Mouse (Mus musculus) lung, embryonic 14.5 days (tissue): ENCODE data around the gene Tfpt. TPM values are rescaled to one million over a fixed set of nuclear protein-coding genes. Genes with fewer than 3 reads are reported as not detected.
"Not testable (repeated sequence)": the region's sequence is repeated elsewhere in the genome, so short reads cannot be mapped to it uniquely, and the experiment has no call there.

Source experiments
- ATAC-seq: fragments of 200-750 bp; cut with Nextera tagmentation; 2 replicates; pipeline ENCODE4 v1.8.0; 2017; ENCODE audit warnings: mild to moderate bottlenecking, moderate TSS enrichment, moderate library complexity; ENCODE audit not compliant: insufficient read depth
- DNase-seq: peaks from one replicate; pipeline ENCODE4 v3.0.0-alpha.2; 2015
- H3K27ac ChIP-seq: fragments of 300-500 bp; sonication (generic); 2 replicates; pipeline ENCODE4 v1.5.1; 2014; ENCODE audit warnings: low read depth, mild to moderate bottlenecking, moderate library complexity
- H3K27me3 ChIP-seq: fragments of 300-500 bp; sonication (generic); 2 replicates; pipeline ENCODE4 v1.6.1; 2014; ENCODE audit warnings: low read length, control low read depth; ENCODE audit not compliant: insufficient read depth
- H3K36me3 ChIP-seq: fragments of 300-500 bp; sonication (generic); 2 replicates; pipeline ENCODE4 v1.6.1; 2014; ENCODE audit warnings: control low read depth; ENCODE audit not compliant: insufficient read depth
- H3K4me1 ChIP-seq: fragments of 300-500 bp; sonication (generic); 2 replicates; pipeline ENCODE4 v1.6.1; 2014; ENCODE audit warnings: antibody characterized with exemption, control low read depth; ENCODE audit not compliant: insufficient read depth
- H3K4me2 ChIP-seq: fragments of 300-500 bp; sonication (generic); 2 replicates; pipeline ENCODE4 v1.6.1; 2014; ENCODE audit warnings: mild to moderate bottlenecking
- H3K4me3 ChIP-seq: fragments of 300-500 bp; sonication (generic); 2 replicates; pipeline ENCODE4 v1.5.1; 2014; ENCODE audit warnings: low read depth, low read length
- H3K9ac ChIP-seq: fragments of 300-500 bp; sonication (generic); 2 replicates; pipeline ENCODE4 v1.6.1; 2014
- H3K9me3 ChIP-seq: fragments of 300-500 bp; sonication (generic); 2 replicates; pipeline ENCODE4 v1.6.1; 2016; ENCODE audit warnings: low read depth, low read length, control low read depth
- CTCF ChIP-seq: IDR thresholded peaks from 2 replicates; pipeline ENCODE4 v1.5.1; 2016; ENCODE audit warnings: antibody characterized with exemption, low read depth
- WGBS: fragments of 180-500 bp; shearing (Covaris S2); extraction: QIAGEN DNeasy Blood & Tissue Kit; methylation state at CpG from one replicate; pipeline ENCODE4 v1.1.7; 2014; 5-methylcytosine and 5-hydroxymethylcytosine counted together
- polyA plus RNA-seq: library from polyadenylated mRNA; unstranded; fragments of >200 nt; fragmentation: Nextera tagmentation; extraction: Ambion mirVana; gene quantifications from 2 replicates; pipeline ENCODE4 v1.2.1, GENCODE M21; 2014

Tfpt gene
- polyA plus RNA-seq, 1 experiment from 2014 or later: 27.2 TPM

- Histone ChIP-seq H3K4me1 (no peaks in the 10 kb centered on the region), H3K9ac (no peak overlapping the region), H3K36me3 (no peaks in the 10 kb centered on the region), H3K27ac (no peak overlapping the region), H3K27me3 (no peaks in the 10 kb centered on the region), H3K9me3 (no peaks in the 10 kb centered on the region), H3K4me3 (no peak overlapping the region), H3K4me2 (no peak overlapping the region)
- 87% methylated on average over 3 of the region's 3 CpGs for WGBS
- DNase-seq (no peak), ATAC-seq (no peak)
- no peak for TF ChIP-seq CTCF
These were observed 21.1 kb downstream of the Tfpt start for GRCm38 (mm10) chr7:3608668-3609067.

DNA sequence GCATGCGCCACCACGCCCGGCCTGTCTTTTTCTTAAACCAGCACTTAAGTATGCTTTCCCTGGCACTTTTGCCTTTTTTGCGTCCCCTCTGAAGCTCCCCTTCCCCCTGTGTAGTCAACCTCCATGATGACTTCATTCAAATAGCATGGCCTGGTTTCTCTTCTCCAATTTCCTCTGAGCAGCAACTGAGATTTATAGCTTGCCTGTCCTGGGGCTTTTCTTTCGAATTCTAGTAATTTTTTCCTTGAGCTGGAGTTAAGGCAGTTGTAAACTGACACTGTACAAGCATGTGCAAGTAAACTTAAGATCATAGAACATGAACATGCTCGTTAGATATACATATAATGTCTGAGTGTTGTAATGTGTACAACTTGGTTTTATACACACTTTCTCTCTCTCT, 22.3 kb downstream of the Tfpt start:
- no peak overlapping the region for H3K4me2 ChIP-seq
- no peaks in the 10 kb centered on the region for H3K4me1 ChIP-seq
- H3K9ac ChIP-seq: no peak overlapping the region
- H3K27ac ChIP-seq: no peak overlapping the region
- no peaks in the 10 kb centered on the region for H3K36me3 ChIP-seq
- H3K27me3 ChIP-seq: no peaks in the 10 kb centered on the region
- no peak overlapping the region for H3K4me3 ChIP-seq
- WGBS: 75% methylated on average over 6 of the region's 6 CpGs
- no peak for DNase-seq
- no peak for TF ChIP-seq CTCF
- no peaks in the 10 kb centered on the region for H3K9me3 ChIP-seq
- ATAC-seq: no peak

- Histone ChIP-seq H3K27me3 (no peaks in the 10 kb centered on the region), H3K27ac (no peak overlapping the region), H3K4me2 (no peak overlapping the region), H3K9me3 (no peaks in the 10 kb centered on the region), H3K36me3 (no peaks in the 10 kb centered on the region), H3K4me1 (no peaks in the 10 kb centered on the region), H3K9ac (no peak overlapping the region), H3K4me3 (no peak overlapping the region)
- peak; percentile 42 for DNase-seq
- peak; percentile 68; the same call in 1 of the 2 replicates for ATAC-seq
- TF ChIP-seq CTCF: peak; percentile 56
- WGBS: 17% methylated on average over 2 of the region's 2 CpGs
These were observed 22.9 kb downstream of the Tfpt start for GRCm38 (mm10) chr7:3606798-3607197.

GRCm38 (mm10) chr7:3601119-3601518, 28.6 kb downstream of the Tfpt start:
- H3K4me2 ChIP-seq: no peak overlapping the region
- WGBS: 12% methylated on average over 4 of the region's 4 CpGs
- H3K4me1 ChIP-seq: no peaks in the 10 kb centered on the region
- H3K27ac ChIP-seq: no peak overlapping the region
- ATAC-seq: peak; percentile 31; the same call in 1 of the 2 replicates
- no peak overlapping the region for H3K4me3 ChIP-seq
- no peaks in the 10 kb centered on the region for H3K9me3 ChIP-seq
- TF ChIP-seq CTCF: peak; percentile 83
- H3K9ac ChIP-seq: no peak overlapping the region
- H3K27me3 ChIP-seq: no peaks in the 10 kb centered on the region
- H3K36me3 ChIP-seq: no peaks in the 10 kb centered on the region
- peak; percentile 93 for DNase-seq

DNA sequence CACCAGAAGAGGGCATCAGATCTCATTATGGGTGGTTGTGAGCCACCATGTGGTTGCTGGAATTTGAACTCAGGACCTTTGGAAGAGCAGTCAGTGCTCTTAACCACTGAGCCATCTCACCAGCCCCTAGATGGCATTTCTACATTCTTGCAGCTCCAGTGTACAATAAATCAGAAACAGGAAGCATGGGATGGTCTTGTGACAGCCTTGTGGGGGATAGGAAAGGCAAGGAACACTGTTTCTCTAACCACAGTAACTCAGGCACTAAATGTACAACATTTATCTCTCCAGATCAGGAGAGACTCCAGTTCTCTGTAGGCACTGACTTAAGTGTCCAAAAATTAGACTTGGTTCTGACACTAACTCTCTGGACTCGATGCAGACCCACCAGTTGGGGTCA, 32.0 kb downstream of the Tfpt start:
- WGBS: 61% methylated on average over 1 of the region's 1 CpGs

DNA sequence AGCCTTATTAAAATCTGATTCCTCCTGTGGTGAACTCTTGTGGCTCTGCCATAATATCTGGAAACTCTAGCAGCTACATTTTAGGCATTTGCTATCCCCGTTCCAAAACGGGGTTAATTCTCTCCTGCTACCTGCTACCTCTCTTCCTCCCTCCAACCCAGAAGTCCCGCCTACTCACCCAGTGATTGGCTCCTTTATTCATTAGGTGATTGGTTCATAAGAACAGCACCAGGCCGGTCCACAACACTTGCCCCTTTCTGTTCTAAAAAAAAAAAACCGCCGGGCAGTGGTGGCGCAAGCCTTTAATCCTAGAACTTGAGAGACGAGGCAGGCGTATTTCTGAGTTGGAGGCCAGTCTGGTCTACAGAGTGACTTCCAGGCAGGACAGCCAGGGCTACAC, 34.6 kb downstream of the Tfpt start:
- H3K9me3 ChIP-seq: no peaks in the 10 kb centered on the region
- no peak overlapping the region for H3K4me3 ChIP-seq
- no peak overlapping the region for H3K27ac ChIP-seq
- H3K9ac ChIP-seq: no peak overlapping the region
- H3K27me3 ChIP-seq: no peaks in the 10 kb centered on the region
- WGBS: 11% methylated on average over 9 of the region's 9 CpGs
- ATAC-seq: no peak
- no peaks in the 10 kb centered on the region for H3K36me3 ChIP-seq
- peak overlapping the region; percentile 32 for H3K4me2 ChIP-seq
- DNase-seq: peak; percentile 11
- no peak for TF ChIP-seq CTCF
- H3K4me1 ChIP-seq: no peaks in the 10 kb centered on the region

More for the DNA sequence above, 32.0 kb downstream of the Tfpt start:
- not testable (repeated sequence) for H3K4me1 ChIP-seq, H3K4me3 ChIP-seq, H3K9ac ChIP-seq, DNase-seq, H3K27ac ChIP-seq, ATAC-seq, H3K9me3 ChIP-seq, H3K4me2 ChIP-seq, H3K27me3 ChIP-seq, H3K36me3 ChIP-seq

DNA sequence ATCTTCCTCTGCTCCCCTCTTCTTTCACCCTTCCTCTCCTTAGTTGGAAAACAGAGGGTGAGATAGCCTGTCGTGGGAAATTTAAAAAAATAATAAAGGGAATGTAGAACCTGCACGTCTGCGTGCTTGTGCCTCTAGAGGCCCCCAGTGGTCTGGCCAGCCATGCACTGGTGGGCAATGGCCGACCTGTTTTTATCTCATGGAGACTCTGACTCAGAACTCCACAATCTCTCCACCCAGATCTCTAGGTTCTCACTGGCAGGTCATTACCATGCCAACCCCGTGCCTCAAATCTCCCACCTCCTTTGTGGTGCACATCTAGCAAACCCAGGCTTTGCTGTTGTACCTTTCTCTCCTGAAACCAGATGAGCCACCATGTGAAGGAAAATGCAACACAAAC, 35.0 kb downstream of the Tfpt start:
- H3K36me3 ChIP-seq: no peaks in the 10 kb centered on the region
- TF ChIP-seq CTCF: no peak
- WGBS: 10% methylated on average over 5 of the region's 5 CpGs
- no peak overlapping the region for H3K9ac ChIP-seq
- DNase-seq: no peak
- peak overlapping the region; percentile 32 for H3K4me2 ChIP-seq
- ATAC-seq: no peak
- no peaks in the 10 kb centered on the region for H3K4me1 ChIP-seq
- H3K27ac ChIP-seq: no peak overlapping the region
- H3K27me3 ChIP-seq: no peaks in the 10 kb centered on the region
- no peaks in the 10 kb centered on the region for H3K9me3 ChIP-seq
- no peak overlapping the region for H3K4me3 ChIP-seq

- ATAC-seq (no peak), DNase-seq (no peak)
- Histone ChIP-seq H3K4me2 (no peak overlapping the region), H3K27me3 (no peaks in the 10 kb centered on the region), H3K27ac (no peak overlapping the region), H3K36me3 (no peaks in the 10 kb centered on the region), H3K9me3 (no peaks in the 10 kb centered on the region), H3K9ac (no peak overlapping the region), H3K4me3 (no peak overlapping the region), H3K4me1 (no peaks in the 10 kb centered on the region)
- no peak for TF ChIP-seq CTCF
These were observed 35.9 kb downstream of the Tfpt start for GRCm38 (mm10) chr7:3593855-3594254.
